Mouse (Mus musculus): ENCODE data around the gene Fam208a. TPM values are rescaled to one million over a fixed set of nuclear protein-coding genes. Genes with fewer than 3 reads are reported as not detected.

Fam208a gene
- polyA plus RNA-seq, 1 experiment from 2014 or later = 20.1 TPM

DNA sequence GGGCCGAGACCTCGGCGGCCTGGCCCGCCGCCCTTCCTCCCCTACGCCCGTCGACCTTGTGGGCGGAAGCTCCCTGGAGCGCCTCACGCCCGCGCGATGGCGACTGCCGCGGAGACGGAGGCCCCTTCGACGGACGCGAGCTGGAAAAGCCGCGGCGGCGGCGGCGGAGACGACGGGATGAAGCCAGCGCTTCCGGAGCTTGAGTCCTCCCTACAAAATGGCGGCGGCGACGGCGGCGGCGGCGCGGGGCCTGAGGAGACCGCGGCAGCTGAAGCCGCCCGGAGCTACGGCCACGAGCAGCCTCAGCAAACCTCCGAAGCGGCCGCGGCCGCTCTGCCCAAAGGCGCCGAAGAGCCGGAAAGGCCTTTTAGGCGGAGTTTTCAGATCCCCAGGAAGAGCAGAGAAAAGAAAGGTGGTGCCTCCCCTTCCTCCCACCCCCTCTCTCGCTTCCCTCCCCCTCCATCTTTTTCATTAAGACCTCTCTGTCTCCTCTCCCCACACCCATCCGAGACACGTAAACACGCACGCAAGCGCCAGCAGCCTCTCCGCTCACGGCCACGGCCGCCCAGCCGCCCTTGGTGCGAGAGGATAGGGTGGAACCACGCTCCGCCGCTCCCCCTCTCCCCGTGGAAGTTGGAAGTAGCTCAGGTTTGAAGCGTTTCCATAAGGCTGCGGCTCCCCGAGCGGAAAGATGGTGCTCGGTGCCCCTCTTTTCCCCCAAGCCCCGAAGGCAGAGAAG is 508 bp downstream of the Fam208a start:
- WGBS = under 1% methylated on average over 71 of the region's 78 CpGs
- Histone ChIP-seq H3K27me3 (replicated peaks) (no peaks in the 10 kb centered on the region), H3K27ac (peak overlapping the region; percentile 97), H3K36me3 (peaks cover 13% of the 10 kb centered on the region), H3K9ac (peak overlapping the region; percentile 92), H3K4me2 (replicated peaks) (peak overlapping the region; percentile 73), H3K4me3 (peak overlapping the region; percentile 65), H3K4me1 (0 out of 2 replicates have a peak, but pooled peaks cover 3% of the 10 kb centered on the region), H3K9me3 (peaks cover 12% of the 10 kb centered on the region)
- peak; percentile 85 for ATAC-seq (ENCODE audit: low FRiP score, low read depth)

DNA sequence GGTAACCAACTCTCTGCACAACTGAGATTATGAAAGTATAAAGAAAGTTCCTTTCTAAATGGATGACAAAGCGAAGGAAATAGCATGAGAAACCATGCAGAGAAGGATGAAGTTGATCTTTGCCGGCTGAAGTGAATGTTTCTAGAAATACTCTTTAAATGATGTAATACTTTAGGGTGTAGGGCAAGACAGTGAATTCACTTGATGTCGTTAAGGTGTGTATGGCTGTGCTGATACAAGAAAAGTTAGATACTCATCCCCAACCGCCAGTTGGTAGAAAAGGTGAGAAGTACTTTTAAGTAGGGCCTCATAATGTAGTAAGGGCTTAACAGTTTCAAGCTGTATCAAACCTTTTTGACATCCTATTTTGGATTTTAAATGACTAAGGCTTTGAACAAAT is 1.6 kb downstream of the Fam208a start:
- no peak overlapping the region for H3K9ac ChIP-seq
- H3K4me3 ChIP-seq = no peak overlapping the region
- H3K4me2 ChIP-seq (replicated peaks) = peak overlapping the region; percentile 73
- H3K4me1 ChIP-seq = 0 out of 2 replicates have a peak, but pooled peaks cover 3% of the 10 kb centered on the region
- 91% methylated on average over 4 of the region's 4 CpGs for WGBS
- ATAC-seq (ENCODE audit: low FRiP score, low read depth) = no peak
- H3K9me3 ChIP-seq = peaks cover 12% of the 10 kb centered on the region
- H3K27me3 ChIP-seq (replicated peaks) = no peaks in the 10 kb centered on the region
- no peak overlapping the region for H3K27ac ChIP-seq
- peaks cover 17% of the 10 kb centered on the region for H3K36me3 ChIP-seq

DNA sequence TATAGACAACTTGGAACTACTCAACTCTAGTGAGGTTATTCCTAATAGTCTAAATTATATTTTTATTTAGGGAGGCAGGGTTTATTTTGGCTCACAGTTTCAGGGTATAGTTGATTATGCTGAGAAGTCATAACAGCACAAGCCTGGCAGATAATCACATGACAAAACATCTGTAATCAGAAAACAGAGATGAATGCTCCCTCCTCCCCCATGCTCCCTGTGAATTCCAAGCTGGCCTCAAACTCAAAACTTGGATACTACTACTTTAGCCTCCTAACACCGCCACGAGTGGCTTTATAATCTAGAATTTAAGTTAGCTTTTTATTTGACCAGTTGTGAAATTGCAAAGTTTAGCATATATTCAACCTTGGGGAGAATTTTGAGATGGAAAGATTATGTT is 3.4 kb downstream of the Fam208a start:
- Histone ChIP-seq H3K4me2 (replicated peaks) (no peak overlapping the region), H3K27me3 (replicated peaks) (no peaks in the 10 kb centered on the region), H3K4me1 (0 out of 2 replicates have a peak, but pooled peaks cover 3% of the 10 kb centered on the region), H3K4me3 (no peak overlapping the region), H3K9ac (no peak overlapping the region), H3K36me3 (peaks cover 19% of the 10 kb centered on the region), H3K9me3 (peaks cover 12% of the 10 kb centered on the region), H3K27ac (no peak overlapping the region)
- over 99% methylated on average over 2 of the region's 2 CpGs for WGBS
- no peak for ATAC-seq (ENCODE audit: low FRiP score, low read depth)

DNA sequence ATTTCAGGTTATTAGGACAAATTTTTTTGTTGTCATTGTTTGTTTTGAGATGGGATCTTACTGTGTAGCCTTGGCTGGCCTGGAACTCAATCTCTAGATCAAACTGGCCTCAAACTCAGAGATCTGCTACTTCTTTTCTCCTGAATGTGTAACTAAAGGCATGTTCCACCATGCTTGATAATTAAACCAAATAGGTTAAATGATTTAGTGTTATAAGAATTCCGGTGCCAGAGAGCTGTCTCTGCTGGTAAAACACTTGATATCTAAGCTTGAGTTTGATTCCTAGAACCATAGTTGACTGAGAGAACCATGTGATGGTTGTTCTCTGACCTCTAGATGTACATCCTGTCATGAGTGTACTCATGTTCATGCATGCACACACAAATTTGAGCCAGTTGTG is 7.5 kb downstream of the Fam208a start:
- WGBS = 94% methylated on average over 1 of the region's 1 CpGs
- no peaks in the 10 kb centered on the region for H3K9me3 ChIP-seq
- no peaks in the 10 kb centered on the region for H3K27me3 ChIP-seq (replicated peaks)

DNA sequence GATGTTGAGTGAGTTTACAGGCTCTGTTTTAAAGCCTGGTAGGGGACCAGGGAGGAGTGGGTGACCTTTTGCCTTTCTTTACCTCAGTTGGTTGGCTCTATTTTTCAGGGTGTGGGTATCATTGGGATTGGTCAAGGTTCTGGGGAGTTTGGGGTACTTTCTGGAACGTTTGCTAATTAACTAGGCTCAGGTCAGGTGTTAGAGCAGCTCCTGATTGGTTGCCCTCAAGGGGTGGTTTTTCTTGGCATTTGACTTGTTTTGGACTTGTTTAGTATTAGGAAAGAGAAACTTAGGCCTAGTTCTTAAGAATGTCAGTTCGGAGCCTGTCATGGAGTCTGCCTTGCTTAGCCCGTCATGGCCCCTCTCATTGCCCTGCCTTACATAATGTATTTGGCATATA is 8.2 kb downstream of the Fam208a start:
- no peaks in the 10 kb centered on the region for H3K9me3 ChIP-seq
- no peaks in the 10 kb centered on the region for H3K4me1 ChIP-seq
- no peak overlapping the region for H3K27ac ChIP-seq
- peaks cover 20% of the 10 kb centered on the region for H3K36me3 ChIP-seq
- H3K27me3 ChIP-seq (replicated peaks) = no peaks in the 10 kb centered on the region
- WGBS = 87% methylated on average over 3 of the region's 3 CpGs
- H3K4me3 ChIP-seq = no peak overlapping the region
- ATAC-seq (ENCODE audit: low FRiP score, low read depth) = no peak
- H3K9ac ChIP-seq = no peak overlapping the region
- no peak overlapping the region for H3K4me2 ChIP-seq (replicated peaks)

More for the DNA sequence above, 7.5 kb downstream of the Fam208a start:
- no peak overlapping the region for H3K9ac ChIP-seq
- H3K36me3 ChIP-seq = peaks cover 22% of the 10 kb centered on the region
- no peak overlapping the region for H3K4me2 ChIP-seq (replicated peaks)
- no peak overlapping the region for H3K4me3 ChIP-seq
- no peaks in the 10 kb centered on the region for H3K4me1 ChIP-seq
- H3K27ac ChIP-seq = no peak overlapping the region
- no peak for ATAC-seq (ENCODE audit: low FRiP score, low read depth)

DNA sequence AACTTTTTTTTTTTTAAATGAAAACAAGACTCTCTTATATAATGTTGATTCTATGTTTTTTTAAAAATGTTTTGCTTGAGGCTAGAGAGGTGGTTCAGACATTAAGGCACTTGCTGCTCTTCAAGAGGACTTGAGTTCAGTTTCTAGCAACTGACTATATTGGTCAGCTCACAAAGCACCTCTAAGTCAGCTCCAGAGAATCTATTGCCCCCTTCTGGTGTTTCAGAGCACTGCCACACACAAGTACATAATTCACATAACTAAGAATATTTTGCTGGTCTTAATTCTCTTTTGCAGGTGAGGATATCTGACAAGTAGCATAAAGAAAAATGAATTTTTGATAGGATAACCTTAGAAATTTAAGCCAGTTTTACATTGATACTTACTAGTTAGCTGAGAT is 12.3 kb downstream of the Fam208a start:
- no peak for ATAC-seq (ENCODE audit: low FRiP score, low read depth)
- no peaks in the 10 kb centered on the region for H3K9me3 ChIP-seq
- H3K27me3 ChIP-seq (replicated peaks) = no peaks in the 10 kb centered on the region
- H3K36me3 ChIP-seq = peaks cover 22% of the 10 kb centered on the region
- H3K27ac ChIP-seq = no peak overlapping the region
- H3K4me1 ChIP-seq = no peaks in the 10 kb centered on the region
- no peak overlapping the region for H3K9ac ChIP-seq
- no peak overlapping the region for H3K4me2 ChIP-seq (replicated peaks)
- H3K4me3 ChIP-seq = no peak overlapping the region

DNA sequence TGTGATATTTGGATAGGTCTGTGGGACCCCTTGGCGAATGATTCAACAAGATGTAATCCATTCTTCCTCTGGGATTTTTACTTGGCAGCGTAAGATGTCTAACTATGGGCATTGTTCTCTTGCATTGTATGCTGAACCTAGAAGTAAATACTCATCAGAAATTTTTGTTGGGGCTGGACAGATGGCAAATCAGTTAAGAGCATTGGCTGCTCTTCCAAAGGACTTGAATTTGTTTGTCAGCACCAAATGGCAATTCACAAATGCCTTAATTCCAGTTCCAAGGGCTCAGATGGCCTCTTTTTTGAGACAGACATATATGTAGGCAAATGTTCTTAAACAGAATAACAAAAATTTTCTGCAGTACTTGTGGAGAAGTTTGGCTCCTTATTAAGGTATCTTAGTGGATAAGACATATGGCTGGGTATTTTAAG is 16.2 kb downstream of the Fam208a start:
- H3K4me3 ChIP-seq = no peak overlapping the region
- 90% methylated on average over 2 of the region's 2 CpGs for WGBS
- peaks cover 40% of the 10 kb centered on the region for H3K36me3 ChIP-seq
- no peak for ATAC-seq (ENCODE audit: low FRiP score, low read depth)
- no peaks in the 10 kb centered on the region for H3K27me3 ChIP-seq (replicated peaks)
- no peaks in the 10 kb centered on the region for H3K4me1 ChIP-seq
- H3K27ac ChIP-seq = no peak overlapping the region
- no peak overlapping the region for H3K9ac ChIP-seq
- no peaks in the 10 kb centered on the region for H3K9me3 ChIP-seq
- H3K4me2 ChIP-seq (replicated peaks) = no peak overlapping the region

DNA sequence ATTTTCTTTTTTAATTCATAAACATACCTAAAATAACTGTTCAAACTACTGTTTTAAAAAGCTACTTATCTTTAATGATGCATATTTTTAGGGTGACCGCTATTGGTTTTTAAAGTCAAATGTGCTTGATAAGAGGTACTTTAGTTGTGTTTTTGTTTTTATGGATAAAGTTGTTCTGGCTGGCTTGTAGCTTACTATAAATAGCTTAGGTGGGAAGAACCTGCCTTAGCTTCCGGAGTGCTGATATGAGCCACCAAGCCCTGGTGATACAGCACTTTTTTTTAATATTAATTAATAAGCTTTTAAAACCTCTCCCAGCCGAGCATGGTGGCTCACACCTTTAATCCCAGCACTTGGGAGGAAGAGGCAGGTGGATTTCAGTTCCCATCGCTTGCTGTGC is 18.3 kb downstream of the Fam208a start:
- H3K9me3 ChIP-seq = no peaks in the 10 kb centered on the region
- H3K4me2 ChIP-seq (replicated peaks) = no peak overlapping the region
- no peaks in the 10 kb centered on the region for H3K4me1 ChIP-seq
- no peak overlapping the region for H3K4me3 ChIP-seq
- no peaks in the 10 kb centered on the region for H3K27me3 ChIP-seq (replicated peaks)
- peaks cover 44% of the 10 kb centered on the region for H3K36me3 ChIP-seq
- H3K27ac ChIP-seq = no peak overlapping the region
- ATAC-seq (ENCODE audit: low FRiP score, low read depth) = no peak
- 93% methylated on average over 4 of the region's 4 CpGs for WGBS
- H3K9ac ChIP-seq = no peak overlapping the region

DNA sequence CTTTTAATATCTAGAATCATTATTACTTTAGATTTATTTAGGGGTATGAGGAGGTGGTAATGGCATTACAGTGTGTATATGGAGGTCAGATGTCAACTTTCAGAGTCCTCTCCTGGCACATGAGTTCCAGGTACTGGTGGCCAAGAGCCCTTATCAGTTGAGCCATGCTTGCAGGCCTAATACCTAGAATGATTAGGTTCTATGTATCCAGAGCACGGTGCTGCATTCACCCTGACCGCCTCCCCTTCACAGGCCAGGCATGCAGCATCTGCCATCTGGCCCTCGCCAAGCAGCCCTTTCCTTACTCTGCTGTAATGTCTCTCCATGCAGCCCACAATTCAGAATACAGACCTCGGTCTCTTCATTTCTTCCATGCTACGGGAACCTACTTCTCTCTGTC is 62.8 kb downstream of the Fam208a start:
- H3K9me3 ChIP-seq = no peaks in the 10 kb centered on the region
- no peak overlapping the region for H3K9ac ChIP-seq
- H3K27me3 ChIP-seq (replicated peaks) = no peaks in the 10 kb centered on the region
- H3K36me3 ChIP-seq = peaks cover 68% of the 10 kb centered on the region
- ATAC-seq (ENCODE audit: low FRiP score, low read depth) = no peak
- no peak overlapping the region for H3K4me2 ChIP-seq (replicated peaks)
- no peaks in the 10 kb centered on the region for H3K4me1 ChIP-seq
- H3K27ac ChIP-seq = no peak overlapping the region
- no peak overlapping the region for H3K4me3 ChIP-seq
- WGBS = 89% methylated on average over 5 of the region's 5 CpGs

DNA sequence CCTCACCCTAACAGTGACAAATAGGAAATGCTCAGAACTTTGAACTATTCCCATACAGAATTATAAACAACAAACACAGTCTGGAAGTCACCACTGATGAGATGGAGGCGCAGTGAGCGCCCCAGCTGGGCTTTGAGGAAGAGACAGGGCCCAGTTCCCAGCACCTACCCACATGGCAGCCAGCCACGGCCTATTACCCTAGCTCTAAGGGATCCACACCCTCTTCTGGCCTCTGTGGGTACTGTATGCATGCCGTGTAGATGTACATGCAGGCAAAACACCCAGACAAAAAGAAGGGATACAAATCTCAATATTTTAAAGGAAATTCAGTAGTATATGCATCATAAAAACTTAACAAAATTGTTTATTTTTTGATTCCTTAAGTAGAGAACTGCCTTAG is 64.9 kb downstream of the Fam208a start:
- H3K36me3 ChIP-seq = peaks cover 68% of the 10 kb centered on the region
- no peak overlapping the region for H3K4me3 ChIP-seq
- H3K4me1 ChIP-seq = no peaks in the 10 kb centered on the region
- H3K27ac ChIP-seq = no peak overlapping the region
- no peaks in the 10 kb centered on the region for H3K27me3 ChIP-seq (replicated peaks)
- ATAC-seq (ENCODE audit: low FRiP score, low read depth) = no peak
- H3K9me3 ChIP-seq = no peaks in the 10 kb centered on the region
- 90% methylated on average over 4 of the region's 4 CpGs for WGBS
- no peak overlapping the region for H3K4me2 ChIP-seq (replicated peaks)
- no peak overlapping the region for H3K9ac ChIP-seq

DNA sequence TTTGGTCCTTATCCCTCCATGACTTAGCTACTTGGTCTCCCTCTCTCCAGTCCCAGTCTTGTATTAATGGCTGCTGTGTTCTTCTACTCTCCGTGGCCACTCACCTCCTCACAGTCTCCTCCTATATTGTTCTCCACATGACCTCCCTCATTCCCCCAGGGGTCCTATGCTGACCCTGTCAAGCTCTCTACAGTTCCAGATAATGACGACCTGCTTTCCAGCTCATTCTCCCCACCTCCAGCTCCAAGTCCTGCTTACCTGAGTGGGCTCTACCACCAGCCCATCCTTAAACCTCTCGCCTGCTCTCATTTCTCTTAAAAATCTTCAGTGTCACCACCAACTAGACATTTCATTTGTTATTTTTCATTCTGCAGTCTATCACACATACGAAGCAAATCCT is 72.5 kb downstream of the Fam208a start:
- Histone ChIP-seq H3K27me3 (replicated peaks) (no peaks in the 10 kb centered on the region), H3K4me2 (replicated peaks) (no peak overlapping the region), H3K36me3 (peaks cover 32% of the 10 kb centered on the region), H3K4me1 (no peaks in the 10 kb centered on the region), H3K27ac (no peak overlapping the region), H3K9me3 (no peaks in the 10 kb centered on the region), H3K9ac (no peak overlapping the region), H3K4me3 (no peak overlapping the region)
- 79% methylated on average over 4 of the region's 4 CpGs for WGBS
- ATAC-seq (ENCODE audit: low FRiP score, low read depth) = no peak

DNA sequence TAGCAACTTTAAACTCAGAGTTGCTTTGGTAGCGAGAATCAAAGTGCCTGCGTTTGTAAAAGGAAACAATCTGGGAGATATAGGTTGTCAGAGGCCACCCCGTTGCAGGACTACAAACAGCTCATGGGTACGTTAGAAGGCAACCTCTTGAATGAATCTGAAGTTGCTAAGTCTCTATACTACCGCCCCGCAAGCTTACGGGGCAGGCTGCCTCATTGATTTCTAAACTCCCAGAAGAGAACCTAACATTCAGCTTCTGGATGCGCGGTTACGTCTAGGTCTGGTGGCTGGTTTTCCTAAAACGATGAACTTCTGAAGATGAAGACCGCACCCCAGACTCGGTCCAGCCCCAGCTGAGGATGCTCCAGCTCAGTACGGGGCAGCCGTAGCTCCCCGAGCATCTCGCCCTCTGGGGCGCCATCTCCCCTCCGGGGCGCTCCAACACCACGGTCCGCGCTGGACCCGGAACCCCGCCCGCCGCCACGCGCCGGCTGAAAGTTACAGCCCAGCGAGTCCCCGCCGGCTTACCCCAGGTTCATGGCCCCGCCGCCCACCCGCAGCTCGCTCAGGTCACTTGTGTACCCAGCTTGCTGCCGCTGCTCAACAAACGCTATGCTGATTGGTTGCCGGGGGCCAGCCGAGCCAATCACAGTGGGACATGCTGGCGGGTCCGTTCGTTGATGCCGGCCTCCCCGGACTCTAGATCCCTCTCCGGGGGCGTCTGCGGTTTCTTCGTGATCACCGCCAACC is 79.4 kb downstream of the Fam208a start, which contains the start of gene Ccdc66:
TSS of gene Ccdc66 (minus strand) at position 567 of the 750 bp plus-strand sequence.
- Histone ChIP-seq H3K9me3 (no peaks in the 10 kb centered on the region), H3K4me1 (peaks cover 9% of the 10 kb centered on the region; the same call in 1 of the 2 replicates), H3K27me3 (replicated peaks) (no peaks in the 10 kb centered on the region), H3K9ac (peak within 1 kb of the TSS; percentile 83), H3K36me3 (no peaks in the 10 kb centered on the region; the same call in 1 of the 2 replicates), H3K4me3 (peak within 1 kb of the TSS; percentile 85), H3K4me2 (replicated peaks) (peak within 1 kb of the TSS; percentile 76), H3K27ac (0 out of 2 replicates have a peak within 1 kb of the TSS, but pooled peaks have one; percentile 50)
- WGBS = under 1% methylated on average over 51 of the region's 51 CpGs
- ATAC-seq (ENCODE audit: low FRiP score, low read depth) = peak; percentile 96

All from neural tube, embryonic 12.5 days (tissue).